Mouse (Mus musculus): ENCODE data around the gene Sat1.

DNA sequence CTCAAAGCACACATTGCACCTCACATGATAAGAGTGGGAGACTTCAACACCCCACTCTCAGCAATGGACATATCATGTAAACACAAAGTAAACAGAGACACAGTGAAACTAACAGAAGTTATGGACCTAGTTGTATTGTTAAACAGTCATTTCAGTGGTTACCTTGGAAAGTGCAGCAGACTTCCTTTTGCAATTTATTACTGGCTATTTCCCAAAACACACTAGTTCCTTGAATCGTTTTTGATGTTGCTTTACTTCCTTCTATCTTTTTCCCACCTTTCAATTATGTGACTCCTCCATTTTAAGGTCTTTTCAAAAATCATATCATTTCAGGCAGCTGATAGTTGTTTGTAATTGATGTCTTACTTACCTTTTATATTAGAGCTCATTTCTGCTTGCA lies 44.5 kb downstream of the Sat1 start:
- no peak for TF ChIP-seq CTCF (IDR thresholded peaks at IDR 0.05; ENCODE audit: low read depth)
- no peak for TF ChIP-seq EP300 (optimal IDR thresholded peaks at IDR 0.05)
